Mouse (Mus musculus) C2C12 (cell line): ENCODE data around the gene Il25.

ENCODE experiments used
- CEBPB ChIP-seq: IDR thresholded peaks from one replicate; pipeline ENCODE4 v1.6.1; 2011; ENCODE audit warnings: low read depth, mild to moderate bottlenecking, control low read depth, moderate library complexity
- CTCF ChIP-seq: IDR thresholded peaks from one replicate; pipeline ENCODE4 v1.5.1; 2011; ENCODE audit not compliant: control insufficient read depth, insufficient read depth, insufficient read length
- FOSL1 ChIP-seq: IDR thresholded peaks from one replicate; pipeline ENCODE4 v1.8.0; 2011; ENCODE audit warnings: mild to moderate bottlenecking, low read length; ENCODE audit not compliant: poor library complexity, insufficient read depth, severe bottlenecking
- MAX ChIP-seq: IDR thresholded peaks from one replicate; pipeline ENCODE4 v1.6.1; 2011; ENCODE audit warnings: mild to moderate bottlenecking, control low read depth
- MYOD1 ChIP-seq: IDR thresholded peaks from one replicate; pipeline ENCODE4 v1.6.1; 2011; ENCODE audit warnings: low read depth; ENCODE audit not compliant: control insufficient read depth, insufficient read length
- MYOG ChIP-seq: IDR thresholded peaks from one replicate; pipeline ENCODE4 v1.6.1; 2011; ENCODE audit not compliant: control insufficient read depth, insufficient read length; ENCODE audit errors: extremely low read depth
- USF1 ChIP-seq: IDR thresholded peaks from one replicate; pipeline ENCODE4 v1.6.1; 2011; ENCODE audit warnings: low read depth, mild to moderate bottlenecking, control low read depth, moderate library complexity

DNA sequence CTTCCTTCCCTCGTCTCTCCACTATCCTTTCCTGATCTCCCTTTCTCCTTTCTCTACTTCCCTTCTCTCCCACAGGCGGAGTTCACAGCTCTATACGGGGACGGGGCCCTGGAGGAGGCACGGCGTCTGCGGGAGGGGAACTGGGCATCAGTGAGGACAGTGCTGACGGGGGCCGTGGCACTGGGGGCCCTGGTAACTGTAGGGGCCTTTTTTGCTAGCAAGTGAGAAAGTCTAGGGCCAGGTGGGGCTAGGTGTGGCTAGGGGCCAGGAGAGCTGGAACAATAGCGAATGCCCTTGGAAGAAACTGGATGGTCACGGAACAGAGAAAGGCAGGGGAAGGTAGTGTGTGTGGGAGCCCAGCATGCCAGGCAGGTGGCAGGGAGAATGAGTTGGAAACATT is 47.2 kb upstream of the Il25 start:
- TF ChIP-seq CTCF (no peak), CEBPB (no peak), MAX (no peak), USF1 (no peak), MYOG (no peak), MYOD1 (no peak), FOSL1 (no peak)
